Mouse (Mus musculus): ENCODE measurements around the gene Dpy19l3. TPM values are rescaled to one million over a fixed set of nuclear protein-coding genes. Genes with fewer than 3 reads are reported as not detected.

The Dpy19l3 gene
- total RNA-seq, 2 experiments from 2014 or later, result 51.0 to 57.2 TPM

DNA sequence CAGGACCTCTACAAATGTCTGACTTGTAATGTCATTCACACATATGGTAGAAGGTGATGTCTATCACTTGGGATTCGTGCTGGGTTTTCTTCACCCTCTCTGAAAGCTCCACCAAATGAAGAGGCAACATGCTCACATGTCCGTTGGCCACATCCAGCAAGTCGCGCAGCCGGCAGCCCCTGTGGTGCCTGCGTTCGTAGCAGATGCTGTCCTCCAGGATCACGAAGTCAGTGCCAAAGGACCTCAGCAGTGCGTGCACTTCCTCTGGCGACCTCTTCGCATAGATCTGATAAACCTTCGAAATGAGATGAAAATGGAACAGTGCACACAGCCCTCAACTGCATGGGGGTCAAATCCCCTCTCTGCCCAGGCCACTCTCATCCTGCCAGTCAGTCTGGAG, 61.6 kb downstream of the Dpy19l3 start:
- no peak for DNase-seq (ENCODE audit: low spot score in 2 of 2)

- no peak for DNase-seq (ENCODE audit: low spot score in 2 of 2)
These were observed 62.1 kb downstream of the Dpy19l3 start for GRCm38 (mm10) chr7:35692117-35692516.

DNA sequence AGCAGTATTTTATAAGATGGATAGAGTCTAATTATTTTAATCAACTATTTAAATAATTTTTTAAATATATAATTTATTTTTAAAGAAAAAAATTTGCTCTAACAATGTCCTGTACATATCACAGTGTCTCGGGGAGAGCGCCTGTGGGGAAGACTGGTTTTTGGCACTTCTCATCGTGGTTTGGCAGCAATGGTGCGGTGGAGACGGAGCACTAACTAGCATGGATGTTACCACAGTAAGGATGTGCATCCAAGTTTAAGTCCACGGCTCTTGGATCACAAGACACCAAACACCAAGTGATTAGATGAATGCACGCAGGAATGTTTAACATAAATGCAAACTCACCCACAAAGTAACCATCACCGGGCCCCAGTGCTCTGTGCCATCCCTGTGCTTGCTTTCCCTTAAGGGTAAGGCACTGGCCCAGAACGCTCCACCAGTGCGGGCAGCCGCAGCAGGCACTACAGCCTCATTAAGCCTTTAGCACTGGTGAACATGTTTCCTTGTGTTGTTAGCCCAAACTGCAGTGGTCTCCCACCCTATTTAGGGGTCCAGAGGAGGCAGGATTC, 65.4 kb downstream of the Dpy19l3 start:
- no peak for DNase-seq (ENCODE audit: low spot score in 2 of 2)

DNA sequence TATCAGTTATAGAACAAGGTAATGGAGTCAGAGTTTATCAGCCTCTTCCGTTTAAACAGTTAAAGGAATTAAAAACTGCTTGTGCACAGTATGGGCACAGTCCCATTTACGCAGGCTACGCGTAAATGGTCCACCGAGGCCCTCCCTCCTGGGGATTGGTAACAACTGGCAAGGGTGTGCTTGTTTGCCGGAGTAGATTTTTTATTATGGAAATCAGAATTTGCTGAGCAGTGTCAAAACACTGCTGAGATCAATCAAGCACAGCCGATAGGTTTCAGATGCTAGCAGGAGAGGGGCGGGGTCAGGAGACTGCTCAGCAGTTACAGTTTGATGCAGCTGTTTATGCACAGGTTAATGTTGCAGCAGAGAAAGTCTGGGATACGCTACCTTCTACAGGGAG, 66.0 kb downstream of the Dpy19l3 start:
- no peak for DNase-seq (ENCODE audit: low spot score in 2 of 2)

- peak in 1 of 2 experiments; percentile 17 for DNase-seq (ENCODE audit: low spot score in 2 of 2)
These were observed 67.0 kb downstream of the Dpy19l3 start for GRCm38 (mm10) chr7:35687229-35687628.

GRCm38 (mm10) chr7:35686756-35687155, 67.5 kb downstream of the Dpy19l3 start:
- peak; percentile 76 to 77 for DNase-seq (ENCODE audit: low spot score in 2 of 2)

DNA sequence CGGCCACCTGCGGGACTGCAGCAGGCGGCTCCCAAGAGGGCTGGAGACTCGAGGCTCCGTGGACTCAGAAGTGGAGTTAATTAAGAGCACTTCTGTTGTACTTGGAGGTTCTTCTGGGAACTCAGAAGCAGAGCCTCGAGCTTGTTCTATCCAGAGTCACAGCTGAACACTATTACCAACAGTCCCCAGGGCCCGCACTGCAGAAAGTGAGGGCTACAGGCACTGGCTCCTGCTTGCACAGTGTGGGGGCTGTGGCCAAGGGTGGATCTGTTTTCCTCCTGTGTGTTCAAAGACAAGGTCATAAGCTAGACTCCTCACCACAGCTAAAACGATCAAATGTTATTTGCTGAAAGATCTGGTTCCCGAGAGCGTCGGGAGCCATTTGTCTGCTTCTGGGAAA, 68.0 kb downstream of the Dpy19l3 start:
- DNase-seq (ENCODE audit: low spot score in 2 of 2), result no peak

DNA sequence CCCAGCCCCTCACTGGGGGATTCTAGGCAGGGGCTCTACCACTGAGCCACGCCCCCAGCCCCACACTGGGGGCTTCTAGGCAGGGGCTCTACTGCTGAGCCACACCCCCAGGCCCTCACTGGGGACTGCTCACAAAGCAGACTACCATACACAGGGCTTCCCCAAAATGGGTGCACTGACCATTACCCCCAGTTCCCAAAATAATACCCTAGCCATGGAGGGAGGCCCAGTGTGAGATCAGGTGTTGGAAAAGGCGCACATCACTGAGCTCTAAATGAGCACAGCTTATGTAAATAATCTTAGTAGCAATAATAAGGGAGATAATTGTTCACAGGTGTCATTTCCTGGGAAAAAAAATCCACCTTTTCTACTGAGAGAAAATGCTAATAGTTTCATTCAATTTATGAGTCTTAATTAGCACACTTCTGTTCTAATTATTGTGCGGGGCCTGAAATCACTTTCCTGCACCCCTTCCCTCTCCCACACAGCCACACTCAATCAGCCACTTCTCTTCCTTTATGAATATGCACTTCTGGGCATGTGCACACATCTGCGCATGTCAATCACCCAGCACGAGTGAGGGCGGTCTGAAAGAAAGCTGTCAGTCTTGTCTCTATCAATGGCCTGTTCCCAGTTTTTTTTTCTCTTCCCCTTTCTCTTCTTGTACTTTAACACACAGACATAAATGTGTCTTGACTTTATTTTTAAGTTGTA, 70.7 kb downstream of the Dpy19l3 start:
- no peak for DNase-seq (ENCODE audit: low spot score in 2 of 2)

DNA sequence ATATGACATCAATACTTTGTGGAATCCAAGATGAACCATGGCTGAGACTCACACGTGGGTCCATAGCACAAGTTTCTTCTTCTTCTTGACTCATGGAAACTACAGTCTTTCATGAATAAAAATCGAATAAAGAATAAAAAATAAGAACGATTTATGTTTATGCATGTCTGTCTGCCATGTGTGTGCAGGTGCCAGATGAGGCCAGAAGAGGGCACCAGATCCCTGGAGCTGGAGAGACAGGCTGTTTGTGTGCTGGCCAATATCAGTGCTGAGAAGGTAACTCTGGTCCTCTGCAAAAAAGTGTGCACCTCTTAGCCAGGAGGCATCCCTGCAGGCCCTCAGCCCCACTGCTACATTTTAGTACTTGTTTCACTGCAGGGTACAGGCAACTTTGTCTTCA, 72.7 kb downstream of the Dpy19l3 start:
- DNase-seq (ENCODE audit: low spot score in 2 of 2), result no peak

- DNase-seq (ENCODE audit: low spot score in 2 of 2), result no peak
These were observed 75.3 kb downstream of the Dpy19l3 start for GRCm38 (mm10) chr7:35678976-35679375.

GRCm38 (mm10) chr7:35668066-35669041, 85.9 kb downstream of the Dpy19l3 start:
- no peak for DNase-seq (ENCODE audit: low spot score in 2 of 2)

DNA sequence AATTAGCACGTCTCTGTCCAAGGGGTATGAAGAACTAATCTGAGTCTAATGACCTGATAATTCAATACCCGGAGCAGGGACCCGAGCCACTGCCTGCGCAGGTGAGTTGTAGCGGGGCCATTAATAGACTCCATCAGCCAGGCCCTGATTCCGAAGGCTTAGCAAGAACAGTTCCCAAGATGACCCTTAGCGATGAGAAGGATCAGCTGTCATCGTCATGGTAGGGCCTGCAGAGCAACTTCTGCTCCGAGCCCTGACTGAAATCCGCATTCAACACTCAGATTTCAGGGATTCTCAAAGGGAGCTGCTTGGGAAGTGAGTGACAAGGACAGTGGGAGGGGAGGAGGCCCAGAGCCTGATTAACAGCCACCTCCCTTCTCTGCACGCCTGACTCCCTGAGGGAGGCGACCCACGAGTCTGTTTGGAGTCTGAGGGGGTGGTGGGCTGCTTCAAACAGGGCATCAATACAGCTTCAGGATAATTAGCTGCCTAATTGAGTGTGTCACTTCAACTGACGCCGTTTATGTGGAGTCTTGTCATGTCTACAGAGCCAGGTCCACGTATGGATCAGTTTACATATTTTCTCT, 90.4 kb downstream of the Dpy19l3 start:
- DNase-seq (ENCODE audit: low spot score in 2 of 2), result no peak

- peak; percentile 42 to 46 for DNase-seq (ENCODE audit: low spot score in 2 of 2)
These were observed 95.1 kb downstream of the Dpy19l3 start for GRCm38 (mm10) chr7:35659173-35659572.

DNA sequence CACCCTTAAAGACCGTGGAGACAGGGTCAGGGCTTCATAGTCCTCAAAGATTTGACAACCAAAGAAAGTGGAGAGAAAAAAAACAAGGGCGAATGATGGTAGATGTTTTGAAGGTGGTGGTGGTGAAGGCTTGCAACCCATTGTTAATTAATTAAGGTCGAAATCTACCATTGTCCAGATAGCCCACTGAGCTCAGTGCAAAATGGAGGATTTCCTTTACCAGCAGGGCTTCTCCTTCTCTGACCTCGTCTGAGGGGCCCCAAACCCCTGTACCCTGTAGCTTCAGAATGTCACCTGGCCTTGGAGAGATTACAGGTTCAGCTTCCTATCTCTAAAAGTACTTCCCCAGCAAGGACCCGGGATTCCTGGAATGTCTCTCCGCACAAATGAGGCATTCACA, 96.4 kb downstream of the Dpy19l3 start:
- DNase-seq (ENCODE audit: low spot score in 2 of 2), result no peak

- no peak for DNase-seq (ENCODE audit: low spot score in 2 of 2)
These were observed 102.5 kb downstream of the Dpy19l3 start for GRCm38 (mm10) chr7:35651583-35652270.

- no peak for DNase-seq (ENCODE audit: low spot score in 2 of 2)
These were observed 103.4 kb downstream of the Dpy19l3 start for GRCm38 (mm10) chr7:35650716-35651410.

DNA sequence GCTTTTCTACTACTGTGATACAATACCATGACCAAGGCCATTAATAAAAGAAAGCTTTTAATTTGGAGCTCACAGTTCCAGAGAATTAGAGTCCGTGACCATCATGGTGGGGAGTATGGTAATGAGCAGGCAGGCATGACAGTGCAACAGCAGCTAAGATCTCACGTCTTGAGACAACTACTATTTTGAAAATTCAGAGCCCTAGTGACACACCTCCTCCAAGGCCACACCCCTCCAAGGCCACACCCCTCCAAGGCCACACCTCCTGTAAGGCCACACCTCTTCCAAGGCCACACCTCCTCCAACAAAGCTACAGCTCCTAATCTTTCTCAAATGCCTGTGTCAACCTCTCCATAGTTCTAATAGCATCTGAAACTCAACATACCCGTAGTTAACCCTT, 105.2 kb downstream of the Dpy19l3 start:
- peak; percentile 8 to 34 for DNase-seq (ENCODE audit: low spot score in 2 of 2)

GRCm38 (mm10) chr7:35648239-35649069, 105.8 kb downstream of the Dpy19l3 start:
- DNase-seq (ENCODE audit: low spot score in 2 of 2), result no peak

GRCm38 (mm10) chr7:35647101-35647698, 107.1 kb downstream of the Dpy19l3 start, which contains the start of gene Pdcd5:
TSS of gene Pdcd5 (minus strand) at chr7:35647521.
- peak; percentile 96 to 99 for DNase-seq (ENCODE audit: low spot score in 2 of 2)

All from adrenal gland, adult 18-20 months (tissue).